Mouse (Mus musculus) kidney, postnatal 36 days (tissue): Measurements from ENCODE around the gene 1700113H08Rik.

ENCODE experiments used
- DNase-seq, 2 experiments: peaks; one replicate each; pipeline ENCODE4 v3.0.0; 2021 to 2022; ENCODE audit warnings: mixed read lengths in 2 of 2

Gene 1700113H08Rik

GRCm38 (mm10) chr10:87057500-87058250 lies at the start of gene 1700113H08Rik:
1700113H08Rik (plus strand) TSS chr10:87058045.
- peak in 1 of 2 experiments; percentile 4 for DNase-seq

DNA sequence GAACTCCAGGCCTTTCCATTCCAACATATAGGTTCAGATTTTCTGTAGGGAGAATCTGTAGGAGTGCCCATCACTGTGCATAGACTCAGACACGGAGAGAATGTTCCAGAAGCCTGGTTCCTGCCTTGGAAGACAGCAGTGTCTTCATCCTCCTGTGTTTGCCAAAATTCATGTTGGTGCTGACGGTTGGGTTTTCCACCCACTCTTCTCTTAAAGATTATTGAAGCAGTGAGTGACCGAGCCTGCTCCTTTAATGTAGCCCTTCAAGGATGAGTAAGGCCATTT lies 49.7 kb upstream of the 1700113H08Rik start:
- DNase-seq = no peak

- no peak for DNase-seq
These were observed 45.8 kb upstream of the 1700113H08Rik start for GRCm38 (mm10) chr10:87012087-87012486.

GRCm38 (mm10) chr10:87014391-87014965 lies 43.4 kb upstream of the 1700113H08Rik start:
- DNase-seq = no peak

GRCm38 (mm10) chr10:87015403-87015802 lies 42.4 kb upstream of the 1700113H08Rik start:
- DNase-seq = no peak

DNA sequence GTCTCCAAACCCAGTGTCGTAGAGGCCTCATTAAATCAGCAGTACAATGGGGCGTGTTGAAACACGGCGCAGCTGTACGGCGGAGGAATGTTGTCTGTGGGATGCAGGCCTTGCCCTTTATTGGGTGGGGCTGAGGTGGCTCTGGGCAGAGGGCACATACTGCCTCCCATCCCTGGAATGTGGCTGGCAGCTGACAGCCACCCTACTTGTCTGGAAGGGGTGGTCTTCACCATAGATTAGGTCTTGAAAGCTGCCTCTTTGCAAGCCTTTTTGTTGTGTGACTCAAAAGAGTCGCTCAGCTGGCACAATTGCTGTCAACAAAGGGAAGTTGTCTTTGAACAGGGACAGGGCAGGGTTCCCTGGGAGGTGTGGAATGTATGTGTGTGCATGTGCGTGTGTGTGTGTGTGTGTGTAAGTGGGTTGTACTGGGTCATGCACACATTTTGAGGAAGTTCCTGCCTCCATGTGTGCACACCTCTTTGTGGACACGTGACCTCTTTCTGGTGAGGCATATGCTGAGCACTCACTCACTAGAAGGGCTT lies 41.6 kb upstream of the 1700113H08Rik start:
- DNase-seq = no peak

DNA sequence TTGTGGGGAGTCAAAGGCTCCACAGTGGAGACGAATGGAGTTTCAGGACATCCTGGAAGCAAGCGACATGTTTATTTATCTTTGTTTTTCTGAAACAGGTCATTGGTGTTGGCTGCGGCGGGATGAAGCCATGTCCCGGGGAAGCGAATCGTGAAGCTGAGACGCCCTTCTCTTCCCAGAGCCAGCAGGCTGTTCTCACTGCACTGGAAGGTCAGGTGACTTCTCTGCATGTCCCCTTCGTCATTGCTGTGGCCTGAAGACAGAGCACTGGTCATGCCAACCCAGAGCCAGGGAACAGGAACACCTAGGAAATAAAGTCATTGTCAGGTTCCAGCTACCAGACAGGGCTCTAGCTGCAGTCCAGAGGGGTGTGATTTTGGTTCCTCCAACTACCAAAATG lies 39.0 kb upstream of the 1700113H08Rik start:
- DNase-seq = no peak

DNA sequence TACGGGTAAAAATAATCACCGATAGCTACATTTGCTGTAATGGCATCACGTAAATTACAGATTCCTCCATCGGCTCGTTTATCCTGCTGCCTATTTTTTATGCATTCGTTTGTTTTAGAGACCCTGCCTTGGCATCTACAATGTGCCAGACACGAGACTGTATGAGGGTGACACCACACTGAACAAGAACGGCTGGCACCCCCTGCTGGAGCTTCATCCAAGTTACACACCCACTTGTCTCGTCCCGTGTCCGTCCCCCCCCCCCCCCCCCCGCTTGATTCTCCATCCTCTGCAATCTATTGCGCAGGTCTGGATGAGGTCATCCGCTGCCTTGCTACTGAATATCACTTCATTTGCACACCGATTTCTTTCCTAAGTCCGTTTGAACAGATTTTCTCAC lies 37.1 kb upstream of the 1700113H08Rik start:
- peak; percentile 18 to 72 for DNase-seq

- peak; percentile 75 to 90 for DNase-seq
These were observed 33.0 kb upstream of the 1700113H08Rik start for GRCm38 (mm10) chr10:87024884-87025283.

DNA sequence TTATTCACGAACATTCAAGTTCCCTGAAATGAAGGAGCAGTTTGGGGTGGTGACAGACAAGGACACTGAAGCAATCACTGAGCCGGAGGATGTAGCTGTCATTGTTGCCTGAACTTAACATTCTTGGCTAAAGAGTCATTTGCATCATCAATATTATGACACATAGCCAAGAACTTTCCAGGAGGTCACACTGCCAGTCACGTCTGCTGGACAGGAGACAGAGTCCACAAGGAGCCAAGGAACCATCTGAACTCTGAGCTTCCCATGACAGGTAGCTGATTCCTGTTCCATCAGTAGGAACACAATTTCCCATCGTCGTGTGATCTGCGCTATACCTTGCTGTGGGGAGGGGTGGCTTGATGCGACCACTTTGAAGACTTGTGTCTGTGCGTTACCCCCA lies 25.1 kb upstream of the 1700113H08Rik start:
- DNase-seq = no peak

DNA sequence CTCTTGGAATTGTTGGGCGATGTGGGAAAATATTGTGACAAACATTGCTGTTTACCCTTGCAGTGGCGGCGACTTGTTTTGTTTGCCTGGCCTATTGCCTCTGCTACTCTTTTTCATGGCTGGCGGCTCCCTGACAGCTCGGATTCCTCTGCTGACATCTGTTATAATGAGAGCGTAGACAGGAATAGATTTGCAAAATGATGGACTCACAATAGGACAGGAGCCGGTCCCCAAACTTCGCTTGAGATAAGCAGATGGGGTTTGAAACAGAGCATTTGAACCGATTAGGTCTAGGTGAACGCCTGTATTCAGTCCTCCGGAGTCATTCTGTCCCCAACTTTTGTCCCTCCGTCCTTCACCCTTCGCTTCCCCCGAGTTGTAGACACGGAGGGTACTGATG lies 22.0 kb upstream of the 1700113H08Rik start:
- DNase-seq = no peak

- no peak for DNase-seq
These were observed 21.6 kb upstream of the 1700113H08Rik start for GRCm38 (mm10) chr10:87036271-87036703.

GRCm38 (mm10) chr10:87037062-87037461 lies 20.8 kb upstream of the 1700113H08Rik start:
- no peak for DNase-seq

GRCm38 (mm10) chr10:87039340-87039739 lies 18.5 kb upstream of the 1700113H08Rik start:
- DNase-seq = no peak

- DNase-seq = no peak
These were observed 18.0 kb upstream of the 1700113H08Rik start for GRCm38 (mm10) chr10:87039800-87040199.

DNA sequence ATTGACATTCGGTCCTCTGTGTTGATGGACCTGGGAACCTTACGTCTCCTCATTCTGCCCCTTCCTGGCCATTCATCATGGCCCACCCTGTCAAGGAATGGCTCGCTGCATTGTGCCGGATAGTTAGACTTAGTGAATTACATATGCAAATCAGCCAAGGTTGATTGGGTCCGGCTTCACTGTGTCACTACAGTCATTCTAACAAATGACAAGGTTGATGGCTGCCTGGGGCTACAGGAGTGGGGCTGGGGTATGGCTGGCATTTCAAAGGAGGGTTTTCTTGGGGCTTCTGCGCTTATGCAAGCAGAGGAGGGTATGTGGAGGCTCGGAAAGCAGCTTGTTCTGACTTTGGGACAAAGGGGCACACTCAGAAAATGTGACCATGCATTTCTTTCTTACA lies 16.6 kb upstream of the 1700113H08Rik start:
- no peak for DNase-seq

DNA sequence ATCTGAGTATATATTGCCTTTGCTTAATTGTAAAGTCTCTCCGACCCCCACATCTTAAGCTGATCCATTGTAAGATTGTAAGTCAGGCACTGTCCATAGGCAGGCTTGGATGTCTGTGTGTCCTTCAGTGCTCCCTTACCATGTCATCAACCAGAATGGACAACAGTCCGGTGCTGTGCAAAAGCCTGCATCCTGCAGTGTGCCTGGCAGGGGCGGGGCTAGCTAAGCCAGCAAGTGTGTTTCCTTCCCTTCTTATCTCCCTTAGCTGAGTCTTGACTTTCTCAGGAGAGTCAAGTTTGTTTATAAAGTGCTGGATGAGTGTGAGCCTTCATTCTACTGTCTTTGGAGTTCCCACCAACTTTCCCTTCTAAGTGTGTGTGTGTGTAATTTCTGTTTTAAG lies 12.6 kb upstream of the 1700113H08Rik start:
- no peak for DNase-seq

GRCm38 (mm10) chr10:87046469-87046868 lies 11.4 kb upstream of the 1700113H08Rik start:
- no peak for DNase-seq

DNA sequence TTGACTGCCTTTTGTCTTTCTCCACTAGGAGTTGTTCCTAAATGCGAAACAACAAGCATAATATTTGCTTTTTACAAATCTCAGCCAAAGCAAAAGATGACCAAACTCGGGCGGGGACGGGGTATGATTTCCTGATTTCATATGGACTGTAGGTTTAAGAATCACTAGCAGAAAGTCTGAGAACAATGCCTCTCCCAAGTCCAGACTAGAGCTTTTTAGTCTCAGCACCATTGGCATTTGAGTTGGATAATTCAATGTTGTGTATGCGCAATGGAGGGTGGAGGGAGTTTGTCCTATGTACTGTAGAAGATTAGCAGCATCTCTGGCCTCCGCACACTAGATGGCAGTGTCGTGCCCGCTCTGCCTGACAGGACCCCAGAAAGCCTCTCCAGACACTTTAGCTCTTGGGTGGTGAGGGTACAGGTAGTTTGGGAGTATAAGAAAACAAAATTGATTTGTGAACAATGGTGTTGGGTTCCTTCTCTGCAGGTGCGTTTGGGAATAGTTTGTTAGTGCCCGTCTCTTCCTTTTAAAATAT lies 10.8 kb upstream of the 1700113H08Rik start:
- DNase-seq = no peak

DNA sequence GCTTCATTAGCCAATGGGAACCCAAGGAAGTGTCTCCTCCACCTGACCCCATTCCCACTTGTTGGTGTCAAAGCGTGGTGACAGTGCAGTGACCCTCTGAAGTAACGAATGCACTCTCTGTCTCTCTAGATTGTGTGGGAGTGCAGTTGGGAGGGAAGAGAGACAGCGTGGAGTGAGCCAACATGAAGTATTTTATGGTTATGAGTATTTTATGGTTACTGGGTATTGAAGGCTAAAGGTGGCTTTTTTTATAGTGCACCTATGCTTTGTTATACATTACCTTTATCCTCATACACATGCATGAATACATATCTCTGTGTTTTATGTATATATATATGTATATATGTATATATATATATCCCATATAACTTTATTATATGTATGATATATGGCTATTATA lies 8.7 kb upstream of the 1700113H08Rik start:
- DNase-seq = no peak

- no peak for DNase-seq
These were observed 6.1 kb upstream of the 1700113H08Rik start for GRCm38 (mm10) chr10:87051714-87052113.

- peak in 1 of 2 experiments; percentile 9 for DNase-seq
These were observed 543 bp downstream of the 1700113H08Rik start for GRCm38 (mm10) chr10:87058251-87058925.

DNA sequence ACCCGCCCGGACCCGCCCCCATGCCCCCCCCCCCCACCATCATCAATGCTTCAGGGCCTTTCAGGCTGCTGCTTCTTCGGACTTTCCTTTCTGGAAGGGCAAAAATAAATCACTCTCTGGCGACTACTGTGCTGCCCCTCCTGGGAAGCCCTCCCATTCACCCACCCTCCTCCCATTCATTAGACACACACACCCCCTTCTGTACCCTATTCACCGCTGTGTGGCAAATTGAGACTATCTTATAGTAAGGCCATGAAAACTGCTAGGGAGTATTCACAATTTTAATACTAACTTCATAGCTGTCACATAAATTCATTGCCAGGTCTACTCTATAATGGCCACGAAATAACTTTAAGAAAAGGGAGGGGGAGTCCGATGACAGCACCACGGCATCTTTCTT lies 1.1 kb downstream of the 1700113H08Rik start:
- DNase-seq = no peak

DNA sequence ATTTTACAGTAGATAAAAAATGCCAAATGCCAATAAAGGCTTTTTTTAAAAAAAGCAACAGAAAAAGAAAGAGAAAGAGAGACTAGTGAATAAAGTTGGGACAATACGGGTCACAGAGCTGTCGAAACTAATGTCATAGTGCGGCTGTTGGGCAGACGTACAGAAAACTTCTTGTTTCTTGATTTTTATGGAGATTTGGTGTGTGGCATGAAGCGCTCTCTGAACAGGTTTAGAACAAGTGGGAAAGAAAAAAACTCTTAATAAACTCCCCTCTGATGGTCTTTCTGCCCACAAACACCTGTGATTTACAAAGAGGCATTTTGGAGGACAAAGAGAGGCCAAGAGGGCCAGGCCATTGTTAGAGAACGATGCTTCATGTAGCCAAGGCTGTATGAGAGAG lies 1.6 kb downstream of the 1700113H08Rik start:
- no peak for DNase-seq
